Mouse (Mus musculus) liver, embryonic 14.5 days (tissue): Measurements from ENCODE around the gene Notum. TPM values are rescaled to one million over a fixed set of nuclear protein-coding genes. Genes with fewer than 3 reads are reported as not detected.

Source experiments
- ATAC-seq: fragments of 200-750 bp; cut with Nextera tagmentation; 2 replicates; pipeline ENCODE4 v1.8.0; 2017; ENCODE audit warnings: moderate number of reproducible peaks, mild to moderate bottlenecking, moderate library complexity; ENCODE audit not compliant: insufficient read depth
- DNase-seq, 3 experiments: peaks; one replicate each; pipeline ENCODE4 v3.0.0-alpha.2; 2012 to 2013; ENCODE audit warnings: low read depth in 3 of 3, low spot score in 3 of 3
- H3K27ac ChIP-seq: fragments of 300-500 bp; sonication (generic); 2 replicates; pipeline ENCODE4 v1.5.1; 2014; ENCODE audit warnings: moderate library complexity, mild to moderate bottlenecking, control low read depth, inconsistent platforms
- H3K27me3 ChIP-seq: fragments of 300-500 bp; sonication (generic); 2 replicates; pipeline ENCODE4 v1.6.1; 2014; ENCODE audit warnings: mild to moderate bottlenecking, low read length, moderate library complexity; ENCODE audit not compliant: control insufficient read depth, insufficient read depth
- H3K36me3 ChIP-seq: fragments of 300-500 bp; sonication (generic); replicated peaks from 2 replicates; pipeline ENCODE4 v1.6.1; 2014; ENCODE audit warnings: low read depth; ENCODE audit not compliant: control insufficient read depth, insufficient read depth
- H3K4me1 ChIP-seq, 2 experiments: fragments of 200-500 bp in 1 of 2; fragments of 300-500 bp in 1 of 2; sonication (generic) in 1 of 2; replicated peaks; 2 replicates each; pipeline ENCODE4 v1.6.1; 2012 to 2014; ENCODE audit warnings: antibody characterized with exemption in 1 of 2, inconsistent platforms in 1 of 2, low read length in 1 of 2; ENCODE audit not compliant: control insufficient read depth in 2 of 2, insufficient read depth in 2 of 2
- H3K4me2 ChIP-seq: fragments of 300-500 bp; sonication (generic); 2 replicates; pipeline ENCODE4 v1.6.1; 2014; ENCODE audit warnings: low read depth, mild to moderate bottlenecking, control low read depth, moderate library complexity
- H3K4me3 ChIP-seq, 2 experiments: fragments of 200-500 bp in 1 of 2; fragments of 300-500 bp in 1 of 2; sonication (generic) in 1 of 2; 2 replicates each; pipeline ENCODE4 v1.5.1; 2012 to 2014; ENCODE audit warnings: low read depth in 2 of 2, low read length in 2 of 2, mild to moderate bottlenecking in 2 of 2, control low read depth in 1 of 2, inconsistent platforms in 1 of 2, moderate library complexity in 1 of 2; ENCODE audit not compliant: insufficient read depth in 1 of 2
- H3K9ac ChIP-seq: fragments of 300-500 bp; sonication (generic); replicated peaks from 2 replicates; pipeline ENCODE4 v1.6.1; 2014; ENCODE audit warnings: mild to moderate bottlenecking, control low read depth, moderate library complexity
- H3K9me3 ChIP-seq: fragments of 300-500 bp; sonication (generic); 2 replicates; pipeline ENCODE4 v1.6.1; 2016; ENCODE audit warnings: low read length, mixed read lengths; ENCODE audit not compliant: control insufficient read depth
- CTCF ChIP-seq: IDR thresholded peaks from 2 replicates; pipeline ENCODE4 v1.5.1; 2016; ENCODE audit warnings: antibody characterized with exemption, low read depth, control low read depth
- EP300 ChIP-seq: IDR thresholded peaks from 2 replicates; pipeline ENCODE4 v1.6.1; 2016; ENCODE audit warnings: antibody characterized with exemption, low read depth
- WGBS: fragments of 180-500 bp; shearing (Covaris S2); extraction: QIAGEN DNeasy Blood & Tissue Kit; methylation state at CpG from one replicate; pipeline ENCODE4 v1.1.7; 2014; ENCODE audit not compliant: insufficient replicate concordance; 5-methylcytosine and 5-hydroxymethylcytosine counted together
- polyA plus RNA-seq, 2 experiments: library from polyadenylated mRNA; depleted of rRNA in 1 of 2; stranded (reverse) in 1 of 2; unstranded in 1 of 2; fragments of >200 nt; fragmentation: Nextera tagmentation in 1 of 2; extraction: Ambion mirVana in 1 of 2; gene quantifications; 2 replicates each; pipeline versions ENCODE4 v1.2.1 to v1.2.3; 2012 to 2014

The Notum gene
- polyA plus RNA-seq, 2 experiments: 0.18 to 0.30 TPM

DNA sequence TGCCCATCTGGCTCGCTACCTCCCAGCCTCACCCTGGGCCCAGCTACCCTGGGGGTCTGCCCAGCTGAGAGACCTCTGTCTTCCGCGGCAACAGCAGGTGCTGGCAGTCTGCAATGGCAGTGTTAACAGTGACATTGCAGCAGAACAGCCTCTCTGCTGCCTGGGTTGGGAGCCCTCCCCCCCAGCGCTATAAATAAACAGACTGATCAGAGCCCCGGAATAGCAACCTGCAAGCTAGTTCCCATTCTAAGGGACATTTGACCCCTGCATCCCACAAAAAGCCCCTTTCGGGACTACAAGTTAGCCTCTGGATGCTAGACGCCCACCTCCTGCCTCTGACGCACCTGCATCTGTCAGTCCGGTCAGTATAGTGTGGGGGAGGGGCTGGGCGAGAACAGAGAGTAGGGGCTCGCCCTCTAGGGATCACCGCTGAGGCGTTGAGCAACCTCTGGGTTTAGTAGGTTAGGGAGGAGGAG lies 12.9 kb downstream of the Notum start, which contains the start of gene Myadml2:
Gene Myadml2, minus strand, starts transcription at position 158 of the 476 bp plus-strand sequence.
- DNase-seq: no peak
- 6% methylated on average over 13 of the region's 13 CpGs for WGBS

DNA sequence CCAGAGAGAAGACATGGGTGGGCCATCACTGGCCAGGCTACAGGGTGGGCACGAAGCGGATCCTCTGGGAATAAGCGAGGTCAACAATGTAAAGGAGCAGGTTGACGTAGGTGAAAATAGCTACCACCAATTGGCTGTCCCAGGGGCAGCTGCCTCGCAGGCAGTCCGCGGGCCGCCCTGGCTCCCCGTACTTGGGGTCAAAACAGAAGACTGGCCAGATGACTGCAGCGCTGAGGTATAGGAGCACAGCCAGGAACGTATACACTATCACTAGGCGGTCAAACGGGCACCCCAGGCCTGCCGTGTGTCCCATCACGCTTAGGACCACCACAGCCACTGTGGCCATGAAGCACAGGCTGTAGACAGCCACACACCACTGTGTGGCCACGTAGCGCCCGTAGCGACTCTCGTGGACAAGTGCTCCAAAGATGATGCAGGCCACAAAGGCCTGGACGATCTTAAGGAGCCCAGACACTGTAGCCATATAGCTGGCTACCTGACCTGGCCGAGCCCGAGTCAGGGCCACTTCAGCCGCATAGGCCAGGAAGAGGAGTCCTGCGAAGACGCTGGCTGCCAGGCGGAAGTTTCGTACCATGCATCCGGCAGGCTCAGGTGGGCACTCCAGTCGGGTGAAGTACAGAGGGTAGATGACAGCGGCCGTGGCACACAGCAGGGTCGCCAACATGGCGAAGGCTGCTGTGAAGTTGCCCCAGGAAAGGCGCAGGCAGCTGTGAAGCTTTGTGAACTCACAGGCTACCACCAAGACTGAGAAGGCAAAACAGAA lies 13.7 kb downstream of the Notum start:
- Histone ChIP-seq H3K27ac (no peak overlapping the region), H3K9ac (no peak overlapping the region), H3K4me2 (peak overlapping the region; percentile 55; the same call in 1 of the 2 replicates), H3K9me3 (no peaks in the 10 kb centered on the region), H3K36me3 (no peaks in the 10 kb centered on the region), H3K4me1 (peaks cover 7 to 8% of the 10 kb centered on the region in 2 experiments), H3K27me3 (peaks cover 4% of the 10 kb centered on the region), H3K4me3 (no peak overlapping the region)
- TF ChIP-seq CTCF: no peak
- no peak for TF ChIP-seq EP300
- WGBS: 76% methylated on average over 35 of the region's 35 CpGs
- DNase-seq: no peak
- no peak for ATAC-seq

More for the DNA sequence above, 12.9 kb downstream of the Notum start, which contains the start of gene Myadml2:
- H3K27ac ChIP-seq: no peak within 1 kb of the TSS
- no peaks in the 10 kb centered on the region for H3K9me3 ChIP-seq
- TF ChIP-seq EP300: no peak
- 0 out of 2 replicates have a peak, but pooled peaks have one; percentile 5 for TF ChIP-seq CTCF
- H3K9ac ChIP-seq: peak within 1 kb of the TSS; percentile 7
- peak within 1 kb of the TSS; percentile 31 to 32 for H3K4me3 ChIP-seq
- peak within 1 kb of the TSS; percentile 55 for H3K4me2 ChIP-seq
- H3K36me3 ChIP-seq: no peaks in the 10 kb centered on the region
- peaks cover 4% of the 10 kb centered on the region for H3K27me3 ChIP-seq
- ATAC-seq: no peak
- H3K4me1 ChIP-seq: peaks cover 4 to 5% of the 10 kb centered on the region in 2 experiments

DNA sequence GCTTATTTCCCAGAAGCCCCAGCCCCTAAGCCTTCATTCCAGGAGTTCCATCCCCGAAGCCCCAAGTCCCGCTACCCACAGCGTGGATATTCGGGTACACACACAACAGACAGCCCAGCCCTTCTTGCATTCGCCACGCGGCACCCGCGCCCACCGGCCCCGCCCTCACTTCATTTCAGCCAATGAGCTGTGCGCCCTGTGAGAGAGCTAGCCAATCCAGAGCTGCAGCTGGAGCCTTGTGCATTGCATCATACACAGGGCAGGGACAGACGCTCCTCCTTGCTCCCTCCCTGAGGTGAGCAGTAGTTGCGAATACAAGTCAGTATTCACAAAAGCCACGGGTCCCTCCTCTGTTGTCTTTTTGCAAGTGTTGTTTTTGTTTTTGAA lies 17.4 kb downstream of the Notum start, which contains the start of gene Pycr1:
Gene Pycr1, minus strand, starts transcription at position 169 of the 387 bp plus-strand sequence.
- Histone ChIP-seq H3K36me3 (no peaks in the 10 kb centered on the region), H3K27ac (no peak within 1 kb of the TSS), H3K4me3 (peak within 1 kb of the TSS; percentile 60 to 66), H3K9me3 (no peaks in the 10 kb centered on the region), H3K9ac (peak within 1 kb of the TSS; percentile 58), H3K4me2 (peak within 1 kb of the TSS; percentile 97), H3K27me3 (peaks cover 4% of the 10 kb centered on the region), H3K4me1 (peaks cover 7 to 8% of the 10 kb centered on the region in 2 experiments)
- under 1% methylated on average over 15 of the region's 15 CpGs for WGBS
- no peak for TF ChIP-seq CTCF
- DNase-seq (peak; percentile 85 to 90 (median 86)), ATAC-seq (peak; percentile 99)

DNA sequence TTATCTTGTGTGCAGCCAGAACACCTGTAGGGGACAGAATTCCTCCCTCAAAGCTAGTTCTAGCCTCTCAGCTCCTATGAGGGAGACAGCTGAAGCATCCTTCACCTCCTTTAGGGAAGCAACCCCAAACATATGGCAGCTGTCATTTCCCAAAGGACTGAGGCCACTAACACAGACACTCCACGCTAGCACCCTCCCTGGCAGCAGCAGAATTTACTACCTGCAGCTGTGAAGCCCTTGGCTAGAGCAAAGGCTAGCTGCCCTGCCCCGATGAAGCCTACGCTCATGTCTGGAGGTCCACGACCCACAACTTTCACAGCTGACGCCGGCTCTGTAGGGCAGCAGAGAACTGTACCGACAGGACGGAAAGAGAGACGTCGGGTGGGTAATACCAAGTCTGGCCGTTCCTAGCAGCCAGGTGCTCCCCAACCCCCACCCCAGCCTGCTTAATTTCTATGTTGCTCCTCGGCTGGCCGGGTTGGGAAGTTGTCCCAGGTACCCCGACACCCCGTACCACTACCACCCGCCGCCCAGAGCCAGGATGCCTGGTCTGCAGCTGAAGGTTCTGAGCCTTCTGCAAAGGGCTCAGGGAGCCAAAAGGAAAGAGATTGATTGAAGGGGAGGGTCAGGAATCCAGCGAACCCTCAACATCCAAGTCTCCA lies 17.9 kb downstream of the Notum start:
- H3K27me3 ChIP-seq: peaks cover 1% of the 10 kb centered on the region
- DNase-seq: no peak
- peak overlapping the region; percentile 60 to 66 for H3K4me3 ChIP-seq
- H3K36me3 ChIP-seq: no peaks in the 10 kb centered on the region
- H3K9me3 ChIP-seq: no peaks in the 10 kb centered on the region
- H3K4me2 ChIP-seq: peak overlapping the region; percentile 97
- ATAC-seq: peak; percentile 59
- no peak for TF ChIP-seq EP300
- no peak; the same call in 1 of the 2 replicates for TF ChIP-seq CTCF
- peak overlapping the region; percentile 58 for H3K9ac ChIP-seq
- peaks cover 7 to 8% of the 10 kb centered on the region in 2 experiments for H3K4me1 ChIP-seq
- no peak overlapping the region for H3K27ac ChIP-seq
- 3% methylated on average over 18 of the region's 18 CpGs for WGBS

DNA sequence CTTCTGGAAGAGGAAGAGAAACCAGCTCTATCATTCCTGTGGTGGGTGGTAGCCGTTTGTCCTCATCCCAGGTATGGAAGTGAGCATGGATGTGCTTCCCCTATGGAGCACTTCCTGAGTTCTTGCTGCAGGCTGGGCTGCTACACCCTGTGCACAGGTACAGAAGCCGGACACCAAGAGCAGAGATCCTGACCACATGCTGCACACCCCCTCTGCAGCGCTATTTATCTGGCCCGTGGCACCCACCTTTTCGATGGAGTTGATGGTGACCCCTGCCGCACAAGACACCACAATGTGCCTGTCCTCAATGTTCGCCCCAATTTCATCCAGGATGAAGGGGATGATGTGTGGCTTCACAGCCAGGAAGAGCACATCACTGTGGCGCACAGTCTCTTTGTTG lies 19.1 kb downstream of the Notum start:
- no peaks in the 10 kb centered on the region for H3K9me3 ChIP-seq
- peaks cover 7 to 8% of the 10 kb centered on the region in 2 experiments for H3K4me1 ChIP-seq
- ATAC-seq (no peak), DNase-seq (no peak)
- H3K9ac ChIP-seq: no peak overlapping the region
- TF ChIP-seq EP300: no peak
- TF ChIP-seq CTCF: no peak
- H3K36me3 ChIP-seq: no peaks in the 10 kb centered on the region
- no peak overlapping the region for H3K4me3 ChIP-seq
- no peak overlapping the region for H3K4me2 ChIP-seq
- 67% methylated on average over 8 of the region's 8 CpGs for WGBS
- no peak overlapping the region for H3K27ac ChIP-seq
- no peaks in the 10 kb centered on the region; the same call in none of the 2 replicates for H3K27me3 ChIP-seq
